Mouse (Mus musculus): Measurements from ENCODE around the gene Noa1. TPM values are rescaled to one million over a fixed set of nuclear protein-coding genes. Genes with fewer than 3 reads are reported as not detected.

Noa1 gene
- polyA plus RNA-seq, 1 experiment from 2014 or later: 8.7 TPM

- WGBS (ENCODE audit: missing documents): 1% methylated on average over 74 of the region's 76 CpGs
- H3K4me3 ChIP-seq (ENCODE audit: inconsistent target): peak overlapping the region; percentile 63
- H3K79me2 ChIP-seq (ENCODE audit: inconsistent target): peaks cover 56% of the 10 kb centered on the region
- no peak overlapping the region for H3K27ac ChIP-seq
- H3K36me3 ChIP-seq (ENCODE audit: inconsistent target): peaks cover 21% of the 10 kb centered on the region; the same call in 1 of the 2 replicates
Observed at GRCm38 (mm10) chr5:77309051-77309906, 605 bp downstream of the Noa1 start.

GRCm38 (mm10) chr5:77307821-77308553, 1.9 kb downstream of the Noa1 start:
- Histone ChIP-seq H3K27ac (no peak overlapping the region), H3K4me3 (ENCODE audit: inconsistent target) (no peak overlapping the region), H3K36me3 (ENCODE audit: inconsistent target) (peaks cover 9% of the 10 kb centered on the region; the same call in 1 of the 2 replicates), H3K79me2 (ENCODE audit: inconsistent target) (peaks cover 43% of the 10 kb centered on the region)
- WGBS (ENCODE audit: missing documents): 93% methylated on average over 5 of the region's 5 CpGs

- Histone ChIP-seq H3K27ac (no peak overlapping the region), H3K79me2 (ENCODE audit: inconsistent target) (no peaks in the 10 kb centered on the region), H3K4me3 (ENCODE audit: inconsistent target) (no peak overlapping the region), H3K36me3 (ENCODE audit: inconsistent target) (peaks cover 17% of the 10 kb centered on the region; the same call in 1 of the 2 replicates)
- WGBS (ENCODE audit: missing documents): 97% methylated on average over 5 of the region's 6 CpGs
Observed at GRCm38 (mm10) chr5:77301296-77301903, 8.5 kb downstream of the Noa1 start.

- 65% methylated on average over 2 of the region's 2 CpGs for WGBS (ENCODE audit: missing documents)
- Histone ChIP-seq H3K4me3 (ENCODE audit: inconsistent target) (no peak overlapping the region), H3K79me2 (ENCODE audit: inconsistent target) (no peaks in the 10 kb centered on the region), H3K27ac (no peak overlapping the region), H3K36me3 (ENCODE audit: inconsistent target) (peaks cover 10% of the 10 kb centered on the region; the same call in 1 of the 2 replicates)
Observed at GRCm38 (mm10) chr5:77299486-77299885, 10.4 kb downstream of the Noa1 start.

- peaks cover 1% of the 10 kb centered on the region; the same call in 1 of the 2 replicates for H3K36me3 ChIP-seq (ENCODE audit: inconsistent target)
Observed at GRCm38 (mm10) chr5:77292803-77293522, 16.9 kb downstream of the Noa1 start.

GRCm38 (mm10) chr5:77290606-77291005, 19.3 kb downstream of the Noa1 start:
- WGBS (ENCODE audit: missing documents): 100% methylated on average over 2 of the region's 2 CpGs
- Histone ChIP-seq H3K36me3 (ENCODE audit: inconsistent target) (no peaks in the 10 kb centered on the region), H3K4me3 (ENCODE audit: inconsistent target) (no peak overlapping the region), H3K27ac (no peak overlapping the region), H3K79me2 (ENCODE audit: inconsistent target) (no peaks in the 10 kb centered on the region)

More at GRCm38 (mm10) chr5:77292803-77293522, 16.9 kb downstream of the Noa1 start:
- Histone ChIP-seq H3K79me2 (ENCODE audit: inconsistent target) (no peaks in the 10 kb centered on the region), H3K27ac (peak overlapping the region; percentile 68), H3K4me3 (ENCODE audit: inconsistent target) (no peak overlapping the region)
- 27% methylated on average over 7 of the region's 7 CpGs for WGBS (ENCODE audit: missing documents)

GRCm38 (mm10) chr5:77289686-77290085, 20.2 kb downstream of the Noa1 start:
- WGBS (ENCODE audit: missing documents): 65% methylated on average over 8 of the region's 8 CpGs
- Histone ChIP-seq H3K27ac (no peak overlapping the region), H3K4me3 (ENCODE audit: inconsistent target) (no peak overlapping the region), H3K36me3 (ENCODE audit: inconsistent target) (peaks cover 2% of the 10 kb centered on the region; the same call in 1 of the 2 replicates), H3K79me2 (ENCODE audit: inconsistent target) (peaks cover 2% of the 10 kb centered on the region; the same call in 1 of the 2 replicates)

GRCm38 (mm10) chr5:77287901-77288300, 22.0 kb downstream of the Noa1 start:
- H3K79me2 ChIP-seq (ENCODE audit: inconsistent target): peaks cover 19% of the 10 kb centered on the region; the same call in 1 of the 2 replicates
- WGBS (ENCODE audit: missing documents): 93% methylated on average over 6 of the region's 6 CpGs
- H3K27ac ChIP-seq: no peak overlapping the region
- peaks cover 19% of the 10 kb centered on the region; the same call in 1 of the 2 replicates for H3K36me3 ChIP-seq (ENCODE audit: inconsistent target)
- no peak overlapping the region for H3K4me3 ChIP-seq (ENCODE audit: inconsistent target)

GRCm38 (mm10) chr5:77286904-77287303, 23.0 kb downstream of the Noa1 start:
- peaks cover 29% of the 10 kb centered on the region; the same call in 1 of the 2 replicates for H3K36me3 ChIP-seq (ENCODE audit: inconsistent target)
- 95% methylated on average over 5 of the region's 5 CpGs for WGBS (ENCODE audit: missing documents)

GRCm38 (mm10) chr5:77285685-77286084, 24.2 kb downstream of the Noa1 start:
- H3K4me3 ChIP-seq (ENCODE audit: inconsistent target): no peak overlapping the region
- 91% methylated on average over 7 of the region's 7 CpGs for WGBS (ENCODE audit: missing documents)
- H3K27ac ChIP-seq: no peak overlapping the region
- peaks cover 30% of the 10 kb centered on the region; the same call in 1 of the 2 replicates for H3K79me2 ChIP-seq (ENCODE audit: inconsistent target)
- H3K36me3 ChIP-seq (ENCODE audit: inconsistent target): peaks cover 39% of the 10 kb centered on the region

More at GRCm38 (mm10) chr5:77286904-77287303, 23.0 kb downstream of the Noa1 start:
- Histone ChIP-seq H3K27ac (0 out of 2 replicates have a peak overlapping the region, but pooled peaks have one; percentile 4), H3K79me2 (ENCODE audit: inconsistent target) (peaks cover 28% of the 10 kb centered on the region; the same call in 1 of the 2 replicates), H3K4me3 (ENCODE audit: inconsistent target) (no peak overlapping the region)

GRCm38 (mm10) chr5:77282242-77282641, 27.6 kb downstream of the Noa1 start:
- Histone ChIP-seq H3K27ac (no peak overlapping the region), H3K4me3 (ENCODE audit: inconsistent target) (no peak overlapping the region), H3K36me3 (ENCODE audit: inconsistent target) (peaks cover 61% of the 10 kb centered on the region), H3K79me2 (ENCODE audit: inconsistent target) (peaks cover 56% of the 10 kb centered on the region; the same call in 1 of the 2 replicates)
- WGBS (ENCODE audit: missing documents): 89% methylated on average over 9 of the region's 9 CpGs

- Histone ChIP-seq H3K27ac (no peak overlapping the region), H3K4me3 (ENCODE audit: inconsistent target) (no peak overlapping the region), H3K36me3 (ENCODE audit: inconsistent target) (peaks cover 65% of the 10 kb centered on the region), H3K79me2 (ENCODE audit: inconsistent target) (peaks cover 61% of the 10 kb centered on the region; the same call in 1 of the 2 replicates)
- 93% methylated on average over 14 of the region's 20 CpGs for WGBS (ENCODE audit: missing documents)
Observed at GRCm38 (mm10) chr5:77281518-77282174, 28.2 kb downstream of the Noa1 start.

- Histone ChIP-seq H3K79me2 (ENCODE audit: inconsistent target) (peaks cover 79% of the 10 kb centered on the region), H3K4me3 (ENCODE audit: inconsistent target) (no peak overlapping the region), H3K36me3 (ENCODE audit: inconsistent target) (peaks cover 57% of the 10 kb centered on the region), H3K27ac (no peak overlapping the region)
- 93% methylated on average over 6 of the region's 6 CpGs for WGBS (ENCODE audit: missing documents)
Observed at GRCm38 (mm10) chr5:77277204-77277603, 32.7 kb downstream of the Noa1 start.
